Comparison of ENCODE assay signal across 15 mouse cellular contexts in genomic region chr10:127877681-127878080, GRCm38 (mm10). TPM values are rescaled to one million over a fixed set of nuclear protein-coding genes. Genes with fewer than 3 reads are reported as not detected.
DNase-seq lines count a peak whose midpoint lies in the region; ATAC-seq lines count a peak whose summit lies in the region.
"Had no signal": no experiment of that assay in that cellular context is flagged by ENCODE, and none has a peak within 500 bp of the region (broad histone marks: within the 10 kb centered on the region; RNA-seq: fewer than 3 reads in every experiment).

No protein-coding gene starts in this region.

- no peaks in the 10 kb centered on the region for H3K27me3 ChIP-seq in lung, embryonic 15.5 days
- no peaks in the 10 kb centered on the region for H3K27me3 ChIP-seq in limb, embryonic 10.5 days (ENCODE audit: low read depth, poor library complexity, severe bottlenecking)
- H3K27me3 ChIP-seq: heart, embryonic 13.5 days; limb, embryonic 13.5 days had no signal

- peaks cover 23% of the 10 kb centered on the region for H3K4me1 ChIP-seq in lung, embryonic 15.5 days
- no peaks in the 10 kb centered on the region for H3K4me1 ChIP-seq in limb, embryonic 10.5 days
- H3K4me1 ChIP-seq: limb, embryonic 13.5 days had no signal

- DNase-seq in testis, postnatal 10 days (ENCODE audit: low spot score) = peak; percentile 63
- no peak for DNase-seq in testis, postnatal 14 days (ENCODE audit: low spot score)
- DNase-seq in kidney, postnatal 14 days = peak; percentile 87
- DNase-seq in urinary bladder, postnatal 25 days (ENCODE audit: low spot score) = peak; percentile 24
- no peak for DNase-seq in layer of hippocampus, adult 18-20 months (ENCODE audit: low spot score in 2 of 2)
- no peak for DNase-seq in limb, embryonic 10.5 days (ENCODE audit: low spot score)
- no peak for DNase-seq in spleen, postnatal 4 days (ENCODE audit: low spot score in 2 of 2)

- no peak overlapping the region for H3K4me2 ChIP-seq in lung, embryonic 15.5 days
- H3K4me2 ChIP-seq: heart, embryonic 13.5 days; limb, embryonic 13.5 days had no signal

- no peaks in the 10 kb centered on the region for H3K36me3 ChIP-seq in lung, embryonic 15.5 days
- H3K36me3 ChIP-seq in limb, embryonic 10.5 days = no peaks in the 10 kb centered on the region
- H3K36me3 ChIP-seq: heart, embryonic 13.5 days; limb, embryonic 13.5 days had no signal

- no peaks in the 10 kb centered on the region for H3K9me3 ChIP-seq in lung, embryonic 15.5 days
- H3K9me3 ChIP-seq in limb, embryonic 10.5 days (replicated peaks) = no peaks in the 10 kb centered on the region
- H3K9me3 ChIP-seq: heart, embryonic 13.5 days; limb, embryonic 13.5 days had no signal

- no peak overlapping the region for H3K4me3 ChIP-seq in lung, embryonic 15.5 days
- H3K4me3 ChIP-seq in limb, embryonic 10.5 days = no peak overlapping the region
- H3K4me3 ChIP-seq: heart, embryonic 13.5 days; limb, embryonic 13.5 days; myocyte had no signal

- no peak overlapping the region for H3K27ac ChIP-seq in lung, embryonic 15.5 days
- H3K27ac ChIP-seq in limb, embryonic 10.5 days = no peak overlapping the region
- H3K27ac ChIP-seq: heart, embryonic 13.5 days; limb, embryonic 13.5 days had no signal

- no peak overlapping the region for H3K9ac ChIP-seq in lung, embryonic 15.5 days
- H3K9ac ChIP-seq: heart, embryonic 13.5 days; limb, embryonic 13.5 days had no signal

- ATAC-seq in lung, embryonic 15.5 days (ENCODE audit: borderline replicate concordance, extremely low read depth, low FRiP score, low TSS enrichment) = peak; percentile 43; the same call in 1 of the 2 replicates

- WGBS in lung, embryonic 15.5 days = 15% methylated on average over 2 of the region's 2 CpGs
- WGBS in limb, embryonic 10.5 days = 44% methylated on average over 2 of the region's 2 CpGs

RNA-seq across cellular contexts. Expression of gene Rdh7, which starts 10.9 kb away (rescaled TPM):
- polyA plus RNA-seq in lung, embryonic 15.5 days (2015; fragmentation: Nextera tagmentation; extraction: Ambion mirVana) = not detected in 2 replicates
- not detected for total RNA-seq in layer of hippocampus, adult 18-20 months (2021)
- not detected in 2 replicates for polyA plus RNA-seq in limb, embryonic 10.5 days (2016; fragmentation: Nextera tagmentation; extraction: Ambion mirVana)
- polyA plus RNA-seq: brain, embryonic 14.5 days; embryonic facial prominence, embryonic 11.5 days; heart, embryonic 13.5 days; limb, embryonic 13.5 days; myocyte had no signal

RNA-seq across cellular contexts. Expression of gene Rdh16f2, which starts 11.4 kb away (rescaled TPM):
- polyA plus RNA-seq in lung, embryonic 15.5 days (2015; fragmentation: Nextera tagmentation; extraction: Ambion mirVana) = not detected in 2 replicates
- not detected for total RNA-seq in layer of hippocampus, adult 18-20 months (2021)
- polyA plus RNA-seq in limb, embryonic 10.5 days (2016; fragmentation: Nextera tagmentation; extraction: Ambion mirVana) = not detected in 2 replicates
- polyA plus RNA-seq: brain, embryonic 14.5 days; embryonic facial prominence, embryonic 11.5 days; heart, embryonic 13.5 days; limb, embryonic 13.5 days had no signal

RNA-seq across cellular contexts. Expression of gene Sdr9c7, which starts 20.6 kb away (rescaled TPM):
- not detected in 2 replicates for polyA plus RNA-seq in lung, embryonic 15.5 days (2015; fragmentation: Nextera tagmentation; extraction: Ambion mirVana)
- total RNA-seq in layer of hippocampus, adult 18-20 months (2021) = not detected
- polyA plus RNA-seq in limb, embryonic 10.5 days (2016; fragmentation: Nextera tagmentation; extraction: Ambion mirVana) = not detected in 2 replicates
- polyA plus RNA-seq: brain, embryonic 14.5 days; embryonic facial prominence, embryonic 11.5 days; heart, embryonic 13.5 days; limb, embryonic 13.5 days; myocyte had no signal

RNA-seq across cellular contexts. Expression of gene Rdh19, which starts 28.0 kb away (rescaled TPM):
- not detected in 2 replicates for polyA plus RNA-seq in lung, embryonic 15.5 days (2015; fragmentation: Nextera tagmentation; extraction: Ambion mirVana)
- total RNA-seq in layer of hippocampus, adult 18-20 months (2021) = not detected
- not detected in 2 replicates for polyA plus RNA-seq in limb, embryonic 10.5 days (2016; fragmentation: Nextera tagmentation; extraction: Ambion mirVana)
- polyA plus RNA-seq: brain, embryonic 14.5 days; embryonic facial prominence, embryonic 11.5 days; heart, embryonic 13.5 days; large intestine, adult 2 months; limb, embryonic 13.5 days; myocyte; spleen, adult 2 months had no signal

Comparison
In these comparisons a context has a peak if more than half of its experiments do, and no peak if none do; other contexts are left out.
1. DNase-seq: peak in testis, postnatal 10 days (single experiment), kidney, postnatal 14 days (single experiment) and urinary bladder, postnatal 25 days (single experiment); none in testis, postnatal 14 days (single experiment), layer of hippocampus, adult 18-20 months (0 of 2), limb, embryonic 10.5 days (single experiment) and spleen, postnatal 4 days (0 of 2).